Comparison of ENCODE assay signal across 8 mouse cellular contexts in the genomic region with DNA sequence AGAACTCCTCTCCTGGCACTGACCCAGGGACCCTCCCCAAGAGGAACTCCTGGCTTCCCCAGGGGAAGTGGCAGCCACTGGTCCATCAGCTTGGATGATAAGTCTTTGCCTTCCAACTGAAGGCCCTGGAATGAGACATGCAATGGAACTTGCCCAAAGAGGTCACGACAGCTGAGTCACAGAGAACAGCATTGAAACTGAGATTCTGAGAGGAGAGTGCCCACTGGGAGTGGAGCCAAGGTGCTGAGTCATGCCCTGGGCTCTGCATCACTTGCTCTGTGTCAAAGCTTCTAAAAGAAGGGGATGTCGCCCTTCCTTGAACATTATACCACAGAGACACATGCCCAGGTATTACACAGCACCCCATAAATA.
A peak's percentile ranks its signal among the peaks of the same experiment; 100 is the strongest.
DNase-seq lines count a peak whose midpoint lies in the region; ATAC-seq and TF ChIP-seq lines count a peak whose summit lies in the region.

No protein-coding gene starts in this region.

- no peak overlapping the region for H3K4me2 ChIP-seq in heart, embryonic 12.5 days
- no peak overlapping the region for H3K4me2 ChIP-seq in lung, postnatal 0 days (replicated peaks; ENCODE audit: low read depth, low read length)

- TF ChIP-seq CTCF in cerebellum, adult 2 months (IDR thresholded peaks at IDR 0.05; ENCODE audit: borderline replicate concordance, insufficient read depth, low read depth, low read length): no peak
- TF ChIP-seq CTCF in lung, postnatal 0 days (IDR thresholded peaks at IDR 0.05): no peak

- no peaks in the 10 kb centered on the region for H3K27me3 ChIP-seq in heart, embryonic 12.5 days (replicated peaks)
- H3K27me3 ChIP-seq in cerebellum, adult 2 months (ENCODE audit: control insufficient read depth, insufficient read depth, low read length): no peaks in the 10 kb centered on the region
- no peaks in the 10 kb centered on the region for H3K27me3 ChIP-seq in lung, postnatal 0 days (replicated peaks; ENCODE audit: insufficient read depth, low read length)

- H3K4me1 ChIP-seq in heart, embryonic 12.5 days (replicated peaks): peaks cover 11% of the 10 kb centered on the region
- H3K4me1 ChIP-seq in ES-E14 (ENCODE audit: control insufficient read depth in 2 of 2, insufficient read depth in 2 of 2, low read length in 2 of 2, poor library complexity in 1 of 2): peaks cover 0 to 8% of the 10 kb centered on the region in 2 experiments; a peak in 2 of 4 replicates
- peaks cover 23% of the 10 kb centered on the region for H3K4me1 ChIP-seq in cerebellum, adult 2 months (ENCODE audit: control insufficient read depth, insufficient read depth, low read length)
- no peaks in the 10 kb centered on the region for H3K4me1 ChIP-seq in lung, postnatal 0 days (ENCODE audit: insufficient read depth, low read depth, low read length)

- no peaks in the 10 kb centered on the region; the same call in 1 of the 2 replicates for H3K9me3 ChIP-seq in heart, embryonic 12.5 days (replicated peaks)
- H3K9me3 ChIP-seq in ES-E14 (ENCODE audit: control insufficient read depth, insufficient read depth, low read depth, low read length): no peaks in the 10 kb centered on the region
- H3K9me3 ChIP-seq in lung, postnatal 0 days (ENCODE audit: low read length): no peaks in the 10 kb centered on the region

- in situ Hi-C loops in ES-E14 (cut with MboI; ENCODE audit: low sequenced_read_pairs in 2 of 2, unreplicated experiment in 2 of 2): no loop called here

- no peak overlapping the region for H3K9ac ChIP-seq in heart, embryonic 12.5 days
- H3K9ac ChIP-seq in ES-E14 (ENCODE audit: insufficient read depth, low read depth, low read length, poor library complexity, severe bottlenecking): no peak overlapping the region
- no peak overlapping the region for H3K9ac ChIP-seq in lung, postnatal 0 days (replicated peaks; ENCODE audit: low read depth)

- 43% methylated on average over 2 of the region's 2 CpGs for WGBS in heart, embryonic 12.5 days
- WGBS in cerebellum, adult 2 months: 7% methylated on average over 2 of the region's 2 CpGs
- WGBS in lung, postnatal 0 days: 51% methylated on average over 2 of the region's 2 CpGs

- no peak for TF ChIP-seq POLR2A in cerebellum, adult 2 months (IDR thresholded peaks at IDR 0.05; ENCODE audit: borderline replicate concordance, insufficient read depth, low read length)

- DNase-seq in heart, adult 18-20 months: peak; percentile 82 to 87
- no peak for DNase-seq in ES-E14 (ENCODE audit: low read depth, low spot score)
- peak; percentile 84 to 92 for DNase-seq in cerebellum, adult 2 months
- DNase-seq in heart, postnatal 10 days: peak; percentile 79 to 80
- DNase-seq in lung, postnatal 0 days (ENCODE audit: low spot score): peak; percentile 56
- DNase-seq in spleen, postnatal 36 days (ENCODE audit: low spot score in 2 of 2): no peak

- no peak for TF ChIP-seq EP300 in lung, postnatal 0 days (IDR thresholded peaks at IDR 0.05)

- no peak overlapping the region for H3K27ac ChIP-seq in heart, embryonic 12.5 days (ENCODE audit: poor library complexity, severe bottlenecking)
- no peak overlapping the region for H3K27ac ChIP-seq in ES-E14 (ENCODE audit: insufficient read depth, low read depth, low read length, poor library complexity, severe bottlenecking)
- H3K27ac ChIP-seq in cerebellum, adult 2 months (ENCODE audit: insufficient read depth, low read length): peak overlapping the region; percentile 5
- H3K27ac ChIP-seq in lung, postnatal 0 days (ENCODE audit: low read length): no peak overlapping the region

- no peaks in the 10 kb centered on the region for H3K36me3 ChIP-seq in heart, embryonic 12.5 days
- H3K36me3 ChIP-seq in ES-E14 (ENCODE audit: control insufficient read depth, insufficient read depth, low read length, poor library complexity, severe bottlenecking): no peaks in the 10 kb centered on the region
- H3K36me3 ChIP-seq in lung, postnatal 0 days (ENCODE audit: insufficient read depth, low read length): no peaks in the 10 kb centered on the region

- intact Hi-C loops in heart, postnatal 10 days (cut with DNase I): no loop called here

- no peak overlapping the region for H3K4me3 ChIP-seq in heart, embryonic 12.5 days
- H3K4me3 ChIP-seq in ES-E14 (ENCODE audit: insufficient read depth in 1 of 2, low read depth in 1 of 2, low read length in 2 of 2, poor library complexity in 1 of 2, severe bottlenecking in 1 of 2): no peak overlapping the region
- H3K4me3 ChIP-seq in cerebellum, adult 2 months (replicated peaks; ENCODE audit: insufficient read depth, low read depth, low read length): no peak overlapping the region
- H3K4me3 ChIP-seq in lung, postnatal 0 days (ENCODE audit: low read depth, low read length): no peak overlapping the region

- no peak for ATAC-seq in heart, embryonic 12.5 days (ENCODE audit: insufficient number of reproducible peaks, low FRiP score)
- peak; percentile 70 for ATAC-seq in lung, postnatal 0 days
- no peak for ATAC-seq in activated CD4-positive, CD25-positive, alpha-beta regulatory T cell, adult 4 months

TF ChIP-seq in ES-E14, 5 proteins besides CTCF, POLR2A, EP300 and RAD21:
- TF ChIP-seq HCFC1 (IDR thresholded peaks at IDR 0.05; ENCODE audit: borderline replicate concordance, insufficient read depth, low read length) (no peak), CHD2 (IDR thresholded peaks at IDR 0.05; ENCODE audit: low read depth, low read length) (no peak), ZC3H11A (IDR thresholded peaks at IDR 0.05; ENCODE audit: borderline replicate concordance, low read depth, low read length) (no peak), MAFK (IDR thresholded peaks at IDR 0.05; ENCODE audit: insufficient read depth, low read depth, low read length) (peak; percentile 60; the same call in 1 of the 2 replicates), ZNF384 (IDR thresholded peaks at IDR 0.05; ENCODE audit: low read depth, low read length) (no peak)

Comparison
In these comparisons a context has a peak if more than half of its experiments do, and no peak if none do; other contexts are left out.
1. DNase-seq: peak in heart, adult 18-20 months (2 of 2), cerebellum, adult 2 months (2 of 2), heart, postnatal 10 days (2 of 2) and lung, postnatal 0 days (single experiment); none in ES-E14 (single experiment) and spleen, postnatal 36 days (0 of 2).